Mouse (Mus musculus) megakaryocyte progenitor cell, adult 5-6 weeks (primary cell): Measurements from ENCODE around the gene Gm20518. TPM values are rescaled to one million over a fixed set of nuclear protein-coding genes. Genes with fewer than 3 reads are reported as not detected.
A peak's percentile ranks its signal among the peaks of the same experiment; 100 is the strongest.

ENCODE experiments used
- ATAC-seq: replicated peaks from 2 replicates; pipeline ENCODE4 v1.8.0; 2016; ENCODE audit warnings: mild to moderate bottlenecking, moderate TSS enrichment, inconsistent platforms; ENCODE audit not compliant: poor library complexity
- total RNA-seq, 2 experiments: library from RNA; stranded (forward) in 1 of 2; stranded (reverse) in 1 of 2; fragments of 157-497, 149-512 nt in 1 of 2; fragments of 200-1000 nt in 1 of 2; gene quantifications; 2 replicates each; pipeline versions ENCODE4 v1.2.3 to v1.2.4; 2015 to 2017

Gene Gm20518
- total RNA-seq, 2 experiments from 2014 or later, result 0.20 TPM; not detected in 1

DNA sequence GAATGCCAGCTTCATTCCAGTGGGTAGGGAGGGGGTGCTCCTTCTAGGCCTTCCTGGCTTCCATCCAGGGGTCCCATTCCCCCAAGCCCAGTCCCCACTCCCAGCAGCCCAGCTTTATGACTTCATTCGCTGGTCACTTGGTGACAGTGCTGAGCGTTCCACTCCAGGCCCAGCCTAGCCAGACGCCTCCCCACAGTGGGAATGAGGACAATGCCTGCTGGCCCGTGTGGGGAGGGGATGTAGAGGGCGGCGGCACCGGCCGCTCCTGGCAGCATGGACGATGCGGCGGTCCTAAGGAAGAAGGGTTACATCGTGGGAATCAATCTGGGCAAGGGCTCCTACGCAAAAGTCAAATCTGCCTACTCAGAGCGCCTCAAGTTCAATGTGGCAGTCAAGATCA, 7.0 kb upstream of the Gm20518 start, which contains the start of the genes Dgcr2 and Tssk2:
Gene Dgcr2 (minus strand): TSS at position 101 of the 400 bp plus-strand sequence.
Gene Tssk2 (plus strand): TSS at position 176 of the 400 bp plus-strand sequence.
- no peak for ATAC-seq

GRCm38 (mm10) chr16:17896091-17896490, 4.6 kb upstream of the Gm20518 start:
- ATAC-seq, result no peak

- no peak for ATAC-seq
Observed at GRCm38 (mm10) chr16:17893923-17894322, 2.5 kb upstream of the Gm20518 start, which contains the start of gene Tssk1. TSS of gene Tssk1 (plus strand) at chr16:17894223.

- ATAC-seq, result no peak
Observed at GRCm38 (mm10) chr16:17892606-17893005, 1.1 kb upstream of the Gm20518 start.

GRCm38 (mm10) chr16:17890917-17891566, 429 bp downstream of the Gm20518 start:
- ATAC-seq, result peak; percentile 59

DNA sequence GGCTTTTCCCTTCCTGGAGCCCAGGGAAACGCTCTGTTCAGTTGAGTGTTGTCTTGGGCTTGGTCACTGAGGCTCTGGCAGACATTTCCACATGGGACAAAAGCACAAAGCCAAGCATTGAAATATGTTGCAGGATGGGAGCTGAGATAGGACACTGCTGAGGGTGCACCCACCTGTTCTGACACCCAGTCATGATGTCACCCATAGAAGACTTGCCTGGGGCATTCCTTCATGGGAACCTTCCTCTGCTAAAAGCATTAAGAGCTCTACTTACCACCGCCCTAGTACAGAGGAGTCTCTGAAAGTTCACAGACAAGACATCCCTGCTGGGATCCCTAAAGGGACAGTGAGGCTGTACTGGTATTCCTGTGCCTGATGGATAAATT, 1.1 kb downstream of the Gm20518 start:
- ATAC-seq, result no peak

DNA sequence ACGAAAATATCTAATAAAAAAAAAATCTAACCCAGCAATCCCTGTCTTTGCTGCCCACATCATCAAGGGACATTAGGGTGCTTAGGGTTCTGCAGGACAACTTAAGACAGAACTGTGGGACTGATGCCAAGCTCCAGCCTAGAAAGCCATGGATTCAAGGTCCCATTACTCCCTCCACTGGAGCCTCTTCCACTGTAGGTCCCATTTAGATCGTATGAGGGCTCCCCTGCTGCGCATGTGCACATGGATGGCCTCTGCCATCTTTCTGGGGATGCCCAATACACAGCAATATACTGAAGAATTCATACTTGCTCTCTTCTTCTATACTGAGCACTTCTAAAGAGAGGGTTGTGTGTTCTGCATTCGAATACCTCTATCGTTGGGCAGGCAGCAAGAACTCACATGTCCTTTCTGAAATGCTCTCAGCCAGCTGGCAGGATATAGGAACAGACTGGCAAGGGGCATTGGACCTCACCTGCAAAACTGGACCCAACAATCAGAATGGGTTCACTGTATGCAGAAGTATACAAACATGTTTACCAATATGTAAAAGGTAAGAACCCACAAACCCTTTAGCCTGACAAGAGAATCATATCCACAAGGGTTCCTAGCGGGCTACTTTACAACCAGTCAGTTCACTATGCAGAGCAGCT, 1.7 kb downstream of the Gm20518 start:
- ATAC-seq, result no peak

- no peak for ATAC-seq
Observed at GRCm38 (mm10) chr16:17884116-17884515, 7.4 kb downstream of the Gm20518 start.

- no peak for ATAC-seq
Observed at GRCm38 (mm10) chr16:17882196-17882595, 9.3 kb downstream of the Gm20518 start.

DNA sequence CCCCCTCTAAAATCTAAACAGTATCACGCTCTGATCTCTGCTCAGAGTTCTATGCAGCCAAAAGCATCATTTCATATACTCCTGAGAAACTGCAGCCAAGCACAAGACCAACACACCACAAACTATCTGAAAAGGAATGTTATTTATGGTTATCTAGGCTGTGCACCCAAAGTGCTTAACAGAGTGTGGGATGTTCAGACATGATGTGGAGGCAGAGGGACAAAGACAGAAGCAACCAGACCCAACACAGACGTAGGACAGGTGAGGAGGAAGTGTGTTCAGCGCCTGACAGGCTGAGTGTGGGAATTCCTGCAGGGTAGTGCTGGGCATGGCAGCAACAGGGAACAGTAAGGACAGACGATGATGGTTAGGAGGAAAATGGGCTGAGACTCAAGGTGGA, 11.9 kb downstream of the Gm20518 start:
- no peak for ATAC-seq

DNA sequence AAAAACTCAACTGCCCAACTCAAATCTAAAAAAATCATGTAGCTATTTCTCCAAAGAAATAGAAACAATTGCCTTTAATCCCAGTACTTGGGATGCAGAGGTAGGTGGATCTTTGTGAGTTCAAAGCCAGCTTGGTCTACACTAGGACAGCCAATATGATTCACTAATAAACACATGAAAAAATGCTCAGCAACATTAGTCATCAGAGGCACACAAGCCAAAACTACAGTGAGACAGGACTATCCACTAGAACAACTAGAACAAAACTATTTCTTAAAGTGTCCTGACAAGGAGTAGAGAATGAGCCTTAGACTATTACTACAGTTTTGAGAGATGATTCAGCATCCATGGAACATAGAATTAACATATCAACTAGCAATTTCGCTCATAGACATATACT, 15.4 kb downstream of the Gm20518 start:
- ATAC-seq, result no peak

DNA sequence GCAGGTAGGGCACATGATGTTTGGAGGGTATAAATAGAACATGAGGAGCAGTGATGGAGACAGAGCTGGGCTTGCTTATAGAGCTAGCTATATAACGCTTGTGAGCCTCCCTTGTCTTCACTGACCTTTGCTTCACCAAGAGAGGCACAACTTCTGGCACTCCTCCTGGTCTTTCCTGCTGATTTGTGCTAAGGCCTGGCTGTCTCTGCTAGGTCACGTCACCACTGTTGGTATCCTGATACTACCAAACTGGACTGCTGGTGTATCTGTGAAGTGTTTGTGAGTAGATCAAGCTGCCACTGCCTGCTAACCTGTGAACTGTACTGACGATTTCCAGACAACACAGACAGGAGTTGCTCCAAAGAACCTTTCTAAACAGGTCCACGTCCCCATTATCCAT, 16.3 kb downstream of the Gm20518 start:
- no peak for ATAC-seq

GRCm38 (mm10) chr16:17872995-17873394, 18.5 kb downstream of the Gm20518 start:
- peak; percentile 42 for ATAC-seq

DNA sequence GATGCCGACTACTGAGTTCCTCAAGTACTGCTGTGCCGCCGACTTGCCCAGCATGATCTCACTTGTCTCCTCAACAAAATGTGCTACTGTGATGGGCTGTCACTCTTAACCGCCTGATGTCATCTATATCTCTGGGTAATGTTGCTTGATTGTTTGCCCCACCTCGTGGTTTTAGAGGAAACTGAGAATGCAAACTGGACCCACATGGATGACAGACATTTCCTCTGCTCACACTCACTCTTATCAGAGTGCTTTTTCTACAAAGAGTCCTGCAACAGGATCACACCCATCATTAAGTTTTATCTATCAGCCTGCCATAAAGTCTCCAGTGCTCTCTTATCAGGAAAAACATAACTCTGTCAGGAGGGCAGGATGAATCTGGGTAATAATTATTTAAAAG, 20.2 kb downstream of the Gm20518 start:
- ATAC-seq, result peak; percentile 82

GRCm38 (mm10) chr16:17865770-17866169, 25.7 kb downstream of the Gm20518 start:
- ATAC-seq, result 0 out of 2 replicates have a peak, but pooled peaks have one; percentile 11

GRCm38 (mm10) chr16:17865293-17865692, 26.2 kb downstream of the Gm20518 start:
- ATAC-seq, result no peak

GRCm38 (mm10) chr16:17858592-17858991, 32.9 kb downstream of the Gm20518 start:
- ATAC-seq, result peak; percentile 83

DNA sequence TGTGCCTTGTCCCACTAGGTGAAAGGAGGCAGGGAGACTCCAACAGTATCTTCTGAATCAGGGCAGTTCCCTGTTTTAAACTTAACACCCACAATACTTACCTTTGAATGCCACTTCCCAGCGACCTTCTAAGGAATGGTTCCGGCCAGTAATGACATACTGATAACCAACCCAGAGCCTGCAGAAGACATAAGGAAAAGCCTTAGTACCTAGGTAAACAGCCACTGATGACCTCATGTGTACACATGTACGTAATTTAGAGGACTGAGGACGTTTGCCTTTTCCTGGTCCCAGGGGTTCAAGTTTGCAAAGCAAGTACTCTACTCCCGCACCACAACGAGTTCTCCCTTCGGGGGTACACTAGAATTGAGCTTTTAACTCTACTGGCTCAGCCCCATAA, 34.3 kb downstream of the Gm20518 start:
- ATAC-seq, result no peak

GRCm38 (mm10) chr16:17853263-17853662, 38.2 kb downstream of the Gm20518 start:
- ATAC-seq, result no peak

DNA sequence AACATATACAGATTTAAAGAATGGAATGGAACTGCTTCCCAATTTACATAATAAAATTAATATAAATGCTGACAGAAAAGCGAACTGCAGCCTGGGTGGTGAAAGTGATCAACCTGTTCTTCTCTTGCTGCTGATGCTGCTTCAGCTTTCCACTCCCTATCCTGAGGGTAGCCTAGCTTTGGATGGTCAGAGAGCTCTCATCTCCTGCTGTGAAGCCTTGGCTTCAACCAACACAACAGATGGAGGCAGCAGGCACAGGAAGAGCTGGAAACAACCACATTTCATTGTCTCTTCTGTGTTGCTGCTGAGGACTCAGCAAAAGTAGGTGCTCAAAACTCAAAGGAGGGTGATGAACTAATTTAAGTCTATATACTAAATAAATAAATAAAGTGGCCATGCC, 39.6 kb downstream of the Gm20518 start:
- ATAC-seq, result no peak

GRCm38 (mm10) chr16:17851331-17851730, 40.1 kb downstream of the Gm20518 start:
- ATAC-seq, result no peak

GRCm38 (mm10) chr16:17849486-17849885, 42.0 kb downstream of the Gm20518 start:
- ATAC-seq, result no peak
